Mouse (Mus musculus): Measurements from ENCODE around the gene Trim24. TPM values are rescaled to one million over a fixed set of nuclear protein-coding genes. Genes with fewer than 3 reads are reported as not detected.
"Not testable (repeated sequence)": the region's sequence is repeated elsewhere in the genome, so short reads cannot be mapped to it uniquely, and the experiment has no call there.

Trim24 gene
- polyA plus RNA-seq, 1 experiment from 2014 or later: 20.0 TPM

DNA sequence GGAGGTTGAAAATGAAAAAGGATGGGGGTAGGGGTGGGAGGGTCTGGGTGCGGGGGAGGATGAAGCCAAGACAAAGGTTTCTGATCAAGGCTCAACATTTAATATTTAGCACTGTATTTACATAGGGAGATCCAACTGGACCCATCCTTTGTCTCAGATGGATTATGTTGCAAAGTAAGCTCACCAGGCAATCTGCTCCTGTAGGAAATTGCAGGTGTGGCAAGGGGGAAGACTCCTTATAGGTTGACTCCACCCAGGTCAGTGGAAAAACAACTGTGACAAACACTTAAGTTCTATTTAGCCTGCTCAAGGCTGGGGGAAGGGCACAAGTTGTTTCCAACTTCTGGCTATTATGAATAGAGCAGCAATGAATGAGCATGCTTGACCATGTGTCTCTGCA is 36.9 kb upstream of the Trim24 start:
- Histone ChIP-seq H3K36me3 (ENCODE audit: insufficient read depth) (no peaks in the 10 kb centered on the region), H3K9ac (no peak overlapping the region), H3K4me3 (ENCODE audit: low read depth, low read length) (no peak overlapping the region), H3K27ac (ENCODE audit: low read depth) (no peak overlapping the region), H3K27me3 (ENCODE audit: insufficient read depth, low read length) (no peaks in the 10 kb centered on the region), H3K9me3 (ENCODE audit: low read depth, low read length) (0 out of 2 replicates have a peak, but pooled peaks cover 5% of the 10 kb centered on the region), H3K4me1 (ENCODE audit: insufficient read depth) (no peaks in the 10 kb centered on the region), H3K4me2 (no peak overlapping the region)
- 89% methylated on average over 1 of the region's 1 CpGs for WGBS
- ATAC-seq (ENCODE audit: insufficient read depth) (no peak), DNase-seq (no peak)
- no peak for TF ChIP-seq CTCF (IDR thresholded peaks at IDR 0.05; ENCODE audit: low read depth)

DNA sequence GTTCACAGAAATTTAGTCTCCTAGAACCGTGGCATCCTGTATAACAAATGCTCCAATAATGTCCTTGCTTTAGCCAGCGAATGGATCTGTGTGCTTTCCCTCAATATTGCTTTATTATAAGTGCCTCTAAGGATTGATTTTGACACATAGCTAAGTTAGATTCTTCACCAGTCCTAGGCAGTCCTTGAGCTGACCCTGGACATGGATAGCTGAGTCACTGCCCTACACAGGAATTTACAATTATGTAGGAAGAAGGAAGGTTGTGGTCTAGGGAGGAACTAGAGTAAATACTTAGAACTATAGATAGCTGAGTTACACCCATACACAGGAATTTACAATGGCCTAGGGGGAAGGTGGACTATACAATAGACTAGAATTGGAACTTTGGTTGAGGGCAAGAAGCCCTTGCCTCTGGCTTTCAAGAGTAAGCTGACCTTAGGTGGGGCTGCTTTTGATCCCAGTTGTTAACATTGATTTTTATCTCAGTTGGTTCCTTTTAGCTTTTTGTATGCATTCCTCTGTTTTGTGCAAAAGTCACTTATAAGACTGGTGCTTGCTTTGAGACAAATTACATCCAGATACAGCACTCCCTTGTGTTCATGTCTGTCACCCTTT is 33.6 kb upstream of the Trim24 start:
- not testable (repeated sequence) for H3K36me3 ChIP-seq (ENCODE audit: insufficient read depth); H3K9ac ChIP-seq; H3K27ac ChIP-seq (ENCODE audit: low read depth); H3K27me3 ChIP-seq (ENCODE audit: insufficient read depth, low read length); H3K4me3 ChIP-seq (ENCODE audit: low read depth, low read length); H3K4me2 ChIP-seq; ATAC-seq (ENCODE audit: insufficient read depth); H3K4me1 ChIP-seq (ENCODE audit: insufficient read depth); H3K9me3 ChIP-seq (ENCODE audit: low read depth, low read length); DNase-seq
- 72% methylated on average over 2 of the region's 2 CpGs for WGBS

DNA sequence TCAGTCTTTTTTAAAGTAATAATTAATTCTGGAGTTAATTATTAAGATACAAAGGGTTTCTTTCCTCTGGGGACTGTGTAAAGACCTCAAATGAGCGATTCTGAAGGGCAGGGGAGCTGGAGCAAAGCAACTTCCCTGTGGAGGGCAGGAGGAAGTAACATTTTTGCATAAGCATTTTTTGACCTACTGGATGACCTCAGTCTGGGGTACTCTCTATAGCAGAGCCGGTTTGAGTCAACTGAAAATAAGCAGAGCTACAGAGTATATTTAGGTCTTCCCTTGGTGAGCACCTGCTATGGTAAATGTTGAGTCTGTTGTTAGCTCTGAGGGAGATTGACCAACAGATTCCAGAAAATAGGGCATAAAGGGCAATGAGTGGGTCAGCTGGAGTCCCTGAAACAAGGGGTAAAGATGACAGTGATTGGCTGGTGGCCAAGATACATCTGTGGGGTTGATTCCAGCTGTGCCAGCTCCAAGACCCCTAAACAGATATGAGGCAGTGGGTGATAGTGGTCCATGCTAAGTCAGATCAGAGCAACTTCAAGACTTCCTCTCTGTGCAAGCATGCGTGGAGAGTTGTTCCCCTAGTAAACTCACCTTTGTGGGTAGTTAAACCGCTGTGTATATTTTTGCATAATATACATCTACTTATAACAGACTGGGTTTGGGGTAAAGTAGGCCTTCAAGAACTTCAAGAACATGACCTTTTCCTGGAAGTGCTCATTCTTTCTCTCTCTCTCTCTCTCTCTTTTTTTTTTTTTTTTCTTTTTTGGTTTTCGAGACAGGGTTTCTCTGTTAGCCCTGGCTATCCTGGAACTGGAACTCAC is 27.6 kb upstream of the Trim24 start:
- Histone ChIP-seq H3K9ac (no peak overlapping the region), H3K4me2 (no peak overlapping the region), H3K27me3 (ENCODE audit: insufficient read depth, low read length) (no peaks in the 10 kb centered on the region), H3K4me1 (ENCODE audit: insufficient read depth) (no peaks in the 10 kb centered on the region), H3K36me3 (ENCODE audit: insufficient read depth) (no peaks in the 10 kb centered on the region), H3K9me3 (ENCODE audit: low read depth, low read length) (no peaks in the 10 kb centered on the region), H3K4me3 (ENCODE audit: low read depth, low read length) (no peak overlapping the region), H3K27ac (ENCODE audit: low read depth) (no peak overlapping the region)
- WGBS: 80% methylated on average over 5 of the region's 5 CpGs
- ATAC-seq (ENCODE audit: insufficient read depth) (no peak), DNase-seq (no peak)
- TF ChIP-seq CTCF (IDR thresholded peaks at IDR 0.05; ENCODE audit: low read depth): no peak

- no peak for TF ChIP-seq CTCF (IDR thresholded peaks at IDR 0.05; ENCODE audit: low read depth)
- Histone ChIP-seq H3K4me2 (no peak overlapping the region), H3K9ac (no peak overlapping the region), H3K36me3 (ENCODE audit: insufficient read depth) (no peaks in the 10 kb centered on the region), H3K9me3 (ENCODE audit: low read depth, low read length) (peaks cover 3% of the 10 kb centered on the region; the same call in 1 of the 2 replicates), H3K4me3 (ENCODE audit: low read depth, low read length) (no peak overlapping the region), H3K4me1 (ENCODE audit: insufficient read depth) (no peaks in the 10 kb centered on the region), H3K27me3 (ENCODE audit: insufficient read depth, low read length) (no peaks in the 10 kb centered on the region), H3K27ac (ENCODE audit: low read depth) (no peak overlapping the region)
- WGBS: 92% methylated on average over 8 of the region's 8 CpGs
- ATAC-seq (ENCODE audit: insufficient read depth) (no peak), DNase-seq (no peak)
Observed at GRCm38 (mm10) chr6:37843647-37844273, 26.9 kb upstream of the Trim24 start.

DNA sequence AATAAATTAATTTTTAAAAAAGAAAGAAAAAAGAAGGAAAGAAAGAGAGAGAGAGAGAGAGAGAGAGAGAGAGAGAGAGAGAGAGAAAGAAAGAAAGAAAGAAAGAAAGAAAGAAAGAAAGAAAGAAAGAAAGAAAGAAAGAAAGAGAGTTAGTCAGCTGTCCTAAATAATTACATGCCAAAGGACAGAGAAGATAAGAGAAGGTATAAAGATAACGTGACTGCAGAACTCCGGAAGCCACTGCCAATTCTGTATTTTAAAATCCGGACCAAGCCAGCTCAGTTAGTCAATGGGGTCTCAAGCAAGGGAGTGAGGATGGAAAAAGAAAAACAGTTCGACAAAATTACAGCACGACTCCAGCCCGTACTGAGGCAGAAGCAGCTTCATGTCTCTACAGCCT is 25.7 kb upstream of the Trim24 start:
- not testable (repeated sequence) for H3K27ac ChIP-seq (ENCODE audit: low read depth); H3K9me3 ChIP-seq (ENCODE audit: low read depth, low read length); H3K9ac ChIP-seq; H3K4me2 ChIP-seq; H3K27me3 ChIP-seq (ENCODE audit: insufficient read depth, low read length); H3K4me3 ChIP-seq (ENCODE audit: low read depth, low read length); H3K4me1 ChIP-seq (ENCODE audit: insufficient read depth); ATAC-seq (ENCODE audit: insufficient read depth); H3K36me3 ChIP-seq (ENCODE audit: insufficient read depth)
- 38% methylated on average over 6 of the region's 6 CpGs for WGBS
- DNase-seq: peak; percentile 17

GRCm38 (mm10) chr6:37847531-37847930 is 23.1 kb upstream of the Trim24 start:
- H3K9ac ChIP-seq; H3K4me1 ChIP-seq (ENCODE audit: insufficient read depth); DNase-seq; H3K27ac ChIP-seq (ENCODE audit: low read depth); H3K27me3 ChIP-seq (ENCODE audit: insufficient read depth, low read length); H3K9me3 ChIP-seq (ENCODE audit: low read depth, low read length); ATAC-seq (ENCODE audit: insufficient read depth); H3K36me3 ChIP-seq (ENCODE audit: insufficient read depth); H3K4me2 ChIP-seq; H3K4me3 ChIP-seq (ENCODE audit: low read depth, low read length): not testable (repeated sequence)
- 83% methylated on average over 4 of the region's 4 CpGs for WGBS

- Histone ChIP-seq H3K36me3 (ENCODE audit: insufficient read depth) (no peaks in the 10 kb centered on the region), H3K4me2 (no peak overlapping the region), H3K27ac (ENCODE audit: low read depth) (no peak overlapping the region), H3K9ac (no peak overlapping the region), H3K4me3 (ENCODE audit: low read depth, low read length) (no peak overlapping the region), H3K9me3 (ENCODE audit: low read depth, low read length) (peaks cover 4% of the 10 kb centered on the region; the same call in 1 of the 2 replicates), H3K4me1 (ENCODE audit: insufficient read depth) (no peaks in the 10 kb centered on the region), H3K27me3 (ENCODE audit: insufficient read depth, low read length) (no peaks in the 10 kb centered on the region)
- DNase-seq: no peak
- TF ChIP-seq CTCF (IDR thresholded peaks at IDR 0.05; ENCODE audit: low read depth): no peak
- ATAC-seq (ENCODE audit: insufficient read depth): no peak
- WGBS: 88% methylated on average over 2 of the region's 2 CpGs
Observed at GRCm38 (mm10) chr6:37851352-37851751, 19.3 kb upstream of the Trim24 start.

Measured in lung, embryonic 14.5 days (tissue).